Mouse (Mus musculus) ES-E14 (cell line): ENCODE data around the gene Ncbp2. TPM values are rescaled to one million over a fixed set of nuclear protein-coding genes. Genes with fewer than 3 reads are reported as not detected.

Source experiments
- DNase-seq: peaks from one replicate; pipeline ENCODE4 v3.0.0-alpha.2; 2013; ENCODE audit warnings: low read depth, low spot score
- H3K27ac ChIP-seq: 2 replicates; pipeline ENCODE4 v1.5.1; 2012; ENCODE audit warnings: low read depth, mild to moderate bottlenecking, low read length, moderate library complexity, mixed read lengths; ENCODE audit not compliant: poor library complexity, insufficient read depth, severe bottlenecking
- H3K36me3 ChIP-seq: 2 replicates; pipeline ENCODE4 v1.6.1; 2012; ENCODE audit warnings: mild to moderate bottlenecking, low read length, moderate library complexity, mixed read lengths; ENCODE audit not compliant: control insufficient read depth, poor library complexity, insufficient read depth, severe bottlenecking
- H3K4me1 ChIP-seq, 2 experiments: fragments of 150-350 bp in 1 of 2; sonication (generic) in 1 of 2; 2 replicates each; pipeline ENCODE4 v1.6.1; 2012; ENCODE audit warnings: low read length in 2 of 2, mild to moderate bottlenecking in 1 of 2, mixed read lengths in 1 of 2; ENCODE audit not compliant: control insufficient read depth in 2 of 2, insufficient read depth in 2 of 2, poor library complexity in 1 of 2
- H3K4me3 ChIP-seq, 2 experiments: fragments of 150-350 bp in 1 of 2; sonication (generic) in 1 of 2; 2 replicates each; pipeline ENCODE4 v1.5.1; 2012; ENCODE audit warnings: low read length in 2 of 2, low read depth in 1 of 2, mild to moderate bottlenecking in 1 of 2, mixed read lengths in 1 of 2; ENCODE audit not compliant: insufficient read depth in 1 of 2, poor library complexity in 1 of 2, severe bottlenecking in 1 of 2
- H3K9ac ChIP-seq: 2 replicates; pipeline ENCODE4 v1.6.1; 2012; ENCODE audit warnings: low read depth, mild to moderate bottlenecking, low read length, mixed read lengths; ENCODE audit not compliant: poor library complexity, insufficient read depth, severe bottlenecking
- H3K9me3 ChIP-seq: fragments of 150-350 bp; sonication (generic); 2 replicates; pipeline ENCODE4 v1.6.1; 2012; ENCODE audit warnings: low read depth, mild to moderate bottlenecking, low read length; ENCODE audit not compliant: control insufficient read depth, insufficient read depth
- CHD2 ChIP-seq: IDR thresholded peaks from 2 replicates; pipeline ENCODE4 v1.6.1; 2014; ENCODE audit warnings: mild to moderate bottlenecking, low read depth, low read length, inconsistent platforms
- HCFC1 ChIP-seq: IDR thresholded peaks from 2 replicates; pipeline ENCODE4 v1.6.1; 2012; ENCODE audit warnings: low read length, inconsistent platforms, borderline replicate concordance; ENCODE audit not compliant: insufficient read depth
- MAFK ChIP-seq: IDR thresholded peaks from 2 replicates; pipeline ENCODE4 v1.6.1; 2014; ENCODE audit warnings: mild to moderate bottlenecking, low read depth, low read length, inconsistent platforms; ENCODE audit not compliant: insufficient read depth
- ZC3H11A ChIP-seq: IDR thresholded peaks from 2 replicates; pipeline ENCODE4 v1.6.1; 2012; ENCODE audit warnings: low read depth, mild to moderate bottlenecking, inconsistent platforms, low read length, borderline replicate concordance
- ZNF384 ChIP-seq: IDR thresholded peaks from 2 replicates; pipeline ENCODE4 v1.6.1; 2012; ENCODE audit warnings: low read depth, low read length, inconsistent platforms
- in situ Hi-C, 2 experiments: fragments of 600-800 bp; cut with MboI; formaldehyde crosslinking; loops; one replicate each; pipeline ENCODE4 v1.15.1; 2025; ENCODE audit warnings: low sequenced_read_pairs in 2 of 2, inconsistent platforms in 1 of 2; ENCODE audit not compliant: unreplicated experiment in 2 of 2
- total RNA-seq: library from RNA; depleted of rRNA; stranded (reverse); fragments of 300-350 nt; gene quantifications from 2 replicates; pipeline ENCODE4 v1.2.3, GENCODE M21; 2012

Ncbp2 gene
- total RNA-seq, 1 experiment, result 84.4 TPM

DNA sequence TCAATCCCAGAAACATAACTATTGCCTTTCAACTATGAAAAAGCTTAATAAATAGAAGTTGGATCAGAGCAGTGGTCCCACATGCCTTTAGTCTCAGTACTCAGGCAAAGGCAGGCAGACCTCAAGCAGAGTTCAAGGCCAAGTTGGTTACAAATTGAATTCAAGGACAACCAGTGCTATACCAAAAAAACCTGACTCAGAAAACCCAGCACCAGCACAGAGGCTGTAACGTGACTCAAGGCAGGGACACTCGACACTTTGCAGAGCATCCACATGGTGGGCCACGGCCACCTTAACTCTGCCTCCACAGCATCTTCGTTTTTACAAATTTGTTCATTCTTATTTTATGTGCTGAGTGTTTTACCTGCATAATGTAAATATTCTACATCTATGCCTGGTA, 26.9 kb downstream of the Ncbp2 start:
- Histone ChIP-seq H3K4me1 (no peaks in the 10 kb centered on the region; a peak in 1 of 4 replicates), H3K4me3 (no peak overlapping the region), H3K9me3 (no peaks in the 10 kb centered on the region), H3K27ac (no peak overlapping the region), H3K36me3 (peaks cover 4% of the 10 kb centered on the region; the same call in 1 of the 2 replicates), H3K9ac (no peak overlapping the region)
- TF ChIP-seq ZNF384, result no peak
- TF ChIP-seq ZC3H11A, result no peak
- TF ChIP-seq MAFK, result no peak
- no peak for TF ChIP-seq CHD2
- TF ChIP-seq HCFC1, result no peak
- in situ Hi-C loops, result no loop called here
- no peak for DNase-seq

DNA sequence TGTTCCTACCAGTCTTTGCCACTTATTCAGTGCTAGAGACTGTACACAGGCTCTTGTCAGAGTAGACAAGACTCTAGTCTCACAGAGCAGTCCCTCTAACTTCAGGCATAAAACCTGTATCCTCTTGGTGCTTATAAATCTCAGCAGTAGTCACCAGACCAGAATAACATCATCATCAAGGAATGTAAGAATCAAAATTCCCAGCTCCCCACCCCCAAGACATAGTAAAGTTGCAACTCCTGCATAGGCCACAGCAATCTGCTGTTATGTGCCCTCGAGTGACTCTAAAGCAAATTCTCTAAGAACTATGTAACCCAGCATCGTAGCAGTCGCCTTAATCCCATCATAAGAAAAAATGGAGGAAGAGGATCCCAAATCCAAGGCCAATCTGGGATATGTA, 31.2 kb downstream of the Ncbp2 start:
- H3K27ac ChIP-seq, result no peak overlapping the region
- in situ Hi-C loops, result no loop called here
- no peak for DNase-seq
- TF ChIP-seq ZNF384, result no peak
- TF ChIP-seq ZC3H11A, result no peak
- no peak for TF ChIP-seq MAFK
- no peak for TF ChIP-seq CHD2
- no peak for TF ChIP-seq HCFC1
- no peak overlapping the region for H3K4me3 ChIP-seq
- no peak overlapping the region for H3K9ac ChIP-seq
- H3K36me3 ChIP-seq, result peaks cover 5% of the 10 kb centered on the region; the same call in 1 of the 2 replicates
- H3K4me1 ChIP-seq, result 0 out of 4 replicates have a peak, but pooled peaks cover 0 to 3% of the 10 kb centered on the region in 2 experiments
- H3K9me3 ChIP-seq, result no peaks in the 10 kb centered on the region

DNA sequence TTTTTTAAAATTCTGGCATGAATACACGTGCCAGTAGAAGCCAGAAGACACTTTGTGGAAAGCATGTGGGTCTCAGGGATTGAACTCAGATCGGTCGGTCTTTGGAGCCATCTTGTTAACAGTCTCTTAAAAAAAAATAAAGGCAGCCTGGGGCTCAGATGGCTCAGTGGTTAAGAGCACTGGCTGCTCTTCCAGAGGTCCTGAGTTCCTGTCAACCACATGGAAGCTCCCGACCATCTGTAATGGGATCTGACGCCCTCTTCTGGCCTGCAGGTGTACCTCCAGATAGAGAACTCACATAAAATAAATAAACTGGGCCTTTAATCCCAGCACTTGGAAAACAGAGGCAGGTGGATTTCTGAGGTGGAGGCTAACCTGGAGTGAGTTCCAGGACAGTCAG, 32.6 kb downstream of the Ncbp2 start:
- Histone ChIP-seq H3K4me1 (0 out of 4 replicates have a peak, but pooled peaks cover 0 to 3% of the 10 kb centered on the region in 2 experiments), H3K9ac (no peak overlapping the region), H3K36me3 (peaks cover 3% of the 10 kb centered on the region; the same call in 1 of the 2 replicates), H3K4me3 (no peak overlapping the region), H3K9me3 (no peaks in the 10 kb centered on the region), H3K27ac (no peak overlapping the region)
- no peak for TF ChIP-seq ZNF384
- no peak for TF ChIP-seq MAFK
- TF ChIP-seq HCFC1, result no peak
- no peak for TF ChIP-seq CHD2
- TF ChIP-seq ZC3H11A, result no peak
- DNase-seq, result no peak
- in situ Hi-C loops, result no loop called here

DNA sequence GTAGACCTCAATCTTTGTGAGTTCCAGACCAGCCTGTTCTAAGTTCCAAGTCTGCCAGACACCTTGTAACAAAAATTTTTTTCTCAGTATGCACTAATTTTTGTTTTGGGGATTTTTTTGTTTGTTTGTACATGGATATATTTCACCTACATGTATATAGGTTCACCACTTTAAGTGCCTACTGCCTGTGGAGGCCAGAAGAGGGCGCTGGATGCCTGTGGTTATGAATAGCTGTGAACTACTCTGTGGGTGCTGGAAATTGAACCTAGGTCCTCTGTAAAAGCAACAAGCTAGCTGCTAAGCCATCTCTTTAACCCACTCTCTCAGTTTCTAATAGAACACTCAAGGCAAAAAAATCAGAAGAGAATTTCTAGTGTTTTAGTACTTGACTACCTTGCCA, 43.7 kb downstream of the Ncbp2 start:
- no peak overlapping the region for H3K4me3 ChIP-seq
- H3K36me3 ChIP-seq, result peaks cover 14% of the 10 kb centered on the region
- in situ Hi-C loops, result no loop called here
- H3K9me3 ChIP-seq, result no peaks in the 10 kb centered on the region
- H3K4me1 ChIP-seq, result no peaks in the 10 kb centered on the region
- TF ChIP-seq ZNF384 (no peak), HCFC1 (no peak)
- no peak overlapping the region for H3K27ac ChIP-seq
- DNase-seq, result peak; percentile 41
- no peak overlapping the region for H3K9ac ChIP-seq

DNA sequence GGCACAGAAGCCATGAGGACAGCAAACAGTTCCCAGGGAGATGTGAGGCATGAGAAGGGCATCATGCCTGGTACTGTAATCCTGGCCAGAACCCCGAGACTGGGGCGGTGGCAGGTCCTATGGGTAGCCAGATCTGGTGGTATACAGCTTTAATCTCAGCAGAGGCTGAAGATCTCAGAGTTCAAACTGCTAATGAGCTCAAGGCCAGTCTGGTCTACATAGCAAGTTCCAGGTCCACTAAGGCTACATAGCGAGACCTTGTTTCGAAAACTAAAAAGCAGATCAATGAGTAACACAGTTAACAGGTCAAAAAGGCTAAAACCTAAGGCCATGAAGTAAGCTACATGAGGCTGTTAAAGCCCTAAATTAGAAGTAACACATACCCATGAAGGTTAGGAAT, 44.9 kb downstream of the Ncbp2 start:
- Histone ChIP-seq H3K4me1 (no peaks in the 10 kb centered on the region), H3K36me3 (peaks cover 12% of the 10 kb centered on the region), H3K4me3 (no peak overlapping the region), H3K27ac (no peak overlapping the region), H3K9me3 (no peaks in the 10 kb centered on the region), H3K9ac (no peak overlapping the region)
- TF ChIP-seq MAFK, result no peak
- in situ Hi-C loops, result no loop called here
- DNase-seq, result no peak
